Mouse (Mus musculus) kidney, embryonic 15.5 days (tissue): ENCODE measurements around the gene Hibadh. TPM values are rescaled to one million over a fixed set of nuclear protein-coding genes. Genes with fewer than 3 reads are reported as not detected.

Experiments
- ATAC-seq: fragments of 200-750 bp; cut with Nextera tagmentation; replicated peaks from 2 replicates; pipeline ENCODE4 v1.8.0; 2017; ENCODE audit warnings: moderate TSS enrichment; ENCODE audit not compliant: low FRiP score
- H3K27ac ChIP-seq: fragments of 300-500 bp; sonication (generic); 2 replicates; pipeline ENCODE4 v1.5.1; 2015; ENCODE audit warnings: mild to moderate bottlenecking, inconsistent platforms
- H3K27me3 ChIP-seq: fragments of 300-500 bp; sonication (generic); 2 replicates; pipeline ENCODE4 v1.6.1; 2015; ENCODE audit warnings: inconsistent platforms
- H3K36me3 ChIP-seq: fragments of 300-500 bp; sonication (generic); 2 replicates; pipeline ENCODE4 v1.6.1; 2015; ENCODE audit warnings: inconsistent platforms
- H3K4me1 ChIP-seq: fragments of 300-500 bp; sonication (generic); 2 replicates; pipeline ENCODE4 v1.6.1; 2015; ENCODE audit warnings: inconsistent platforms
- H3K4me2 ChIP-seq: fragments of 300-500 bp; sonication (generic); 2 replicates; pipeline ENCODE4 v1.6.1; 2015; ENCODE audit warnings: moderate library complexity, mild to moderate bottlenecking, inconsistent platforms
- H3K4me3 ChIP-seq: fragments of 300-500 bp; sonication (generic); replicated peaks from 2 replicates; pipeline ENCODE4 v1.5.1; 2015; ENCODE audit warnings: mild to moderate bottlenecking, inconsistent platforms
- H3K9ac ChIP-seq: fragments of 300-500 bp; sonication (generic); 2 replicates; pipeline ENCODE4 v1.6.1; 2015; ENCODE audit warnings: mild to moderate bottlenecking, inconsistent platforms
- H3K9me3 ChIP-seq: fragments of 300-500 bp; sonication (generic); replicated peaks from 2 replicates; pipeline ENCODE4 v1.6.1; 2016; ENCODE audit warnings: inconsistent platforms
- WGBS: fragments of 180-500 bp; shearing (Covaris S2); methylation state at CpG from one replicate; pipeline ENCODE4 v1.1.7; 2015; ENCODE audit warnings: mixed read lengths; 5-methylcytosine and 5-hydroxymethylcytosine counted together
- polyA plus RNA-seq: library from polyadenylated mRNA; unstranded; fragments of >200 nt; fragmentation: Nextera tagmentation; extraction: Ambion mirVana; gene quantifications from 2 replicates; pipeline ENCODE4 v1.2.1, GENCODE M21; 2015

Hibadh gene
- polyA plus RNA-seq, 1 experiment from 2014 or later = 132 TPM

DNA sequence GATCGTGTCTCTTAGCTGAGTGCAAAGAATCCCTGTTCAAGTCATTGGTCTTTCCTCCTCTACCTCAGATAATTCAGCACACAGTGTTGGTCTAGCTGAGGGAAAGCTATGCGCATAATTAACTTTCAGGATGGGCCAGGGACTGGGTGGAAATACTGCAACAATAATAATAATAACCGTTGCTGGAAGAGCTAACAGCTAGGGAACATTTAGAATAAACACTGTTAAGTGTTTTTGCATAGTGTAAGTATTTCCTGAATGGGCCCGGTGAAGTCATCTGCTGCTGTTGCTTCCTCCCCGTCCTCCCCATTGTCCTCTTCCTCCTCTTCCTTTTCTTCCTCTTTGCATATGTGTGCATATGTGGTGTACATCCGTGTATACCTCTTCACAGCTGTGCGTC, 132.2 kb downstream of the Hibadh start:
- ATAC-seq = no peak
- Histone ChIP-seq H3K4me1 (no peaks in the 10 kb centered on the region), H3K4me2 (no peak overlapping the region), H3K36me3 (no peaks in the 10 kb centered on the region), H3K9me3 (no peaks in the 10 kb centered on the region), H3K4me3 (no peak overlapping the region), H3K9ac (no peak overlapping the region), H3K27me3 (0 out of 2 replicates have a peak, but pooled peaks cover 3% of the 10 kb centered on the region), H3K27ac (no peak overlapping the region)
- WGBS = 80% methylated on average over 7 of the region's 7 CpGs

- no peak overlapping the region for H3K27ac ChIP-seq
- no peak for ATAC-seq
- no peaks in the 10 kb centered on the region for H3K4me1 ChIP-seq
- no peaks in the 10 kb centered on the region for H3K9me3 ChIP-seq
- no peak overlapping the region for H3K9ac ChIP-seq
- H3K4me3 ChIP-seq = no peak overlapping the region
- 64% methylated on average over 5 of the region's 5 CpGs for WGBS
- H3K36me3 ChIP-seq = no peaks in the 10 kb centered on the region
- H3K4me2 ChIP-seq = no peak overlapping the region
- H3K27me3 ChIP-seq = 0 out of 2 replicates have a peak, but pooled peaks cover 3% of the 10 kb centered on the region
Observed at GRCm38 (mm10) chr6:52507171-52507570, 133.0 kb downstream of the Hibadh start.

- Histone ChIP-seq H3K9me3 (no peaks in the 10 kb centered on the region), H3K36me3 (no peaks in the 10 kb centered on the region), H3K27ac (no peak overlapping the region), H3K27me3 (0 out of 2 replicates have a peak, but pooled peaks cover 1% of the 10 kb centered on the region), H3K4me1 (no peaks in the 10 kb centered on the region), H3K4me2 (no peak overlapping the region), H3K4me3 (no peak overlapping the region), H3K9ac (no peak overlapping the region)
- WGBS = 90% methylated on average over 9 of the region's 9 CpGs
- no peak for ATAC-seq
Observed at GRCm38 (mm10) chr6:52505777-52506755, 134.1 kb downstream of the Hibadh start.

- H3K9ac ChIP-seq = no peak overlapping the region
- no peak for ATAC-seq
- WGBS = 65% methylated on average over 8 of the region's 8 CpGs
- H3K27me3 ChIP-seq = no peaks in the 10 kb centered on the region
- no peak overlapping the region for H3K4me3 ChIP-seq
- no peak overlapping the region for H3K27ac ChIP-seq
- no peaks in the 10 kb centered on the region for H3K4me1 ChIP-seq
- H3K4me2 ChIP-seq = no peak overlapping the region
- no peaks in the 10 kb centered on the region for H3K9me3 ChIP-seq
- no peaks in the 10 kb centered on the region for H3K36me3 ChIP-seq
Observed at GRCm38 (mm10) chr6:52504676-52505460, 135.3 kb downstream of the Hibadh start.

- no peaks in the 10 kb centered on the region for H3K9me3 ChIP-seq
- WGBS = 86% methylated on average over 2 of the region's 2 CpGs
Observed at GRCm38 (mm10) chr6:52502986-52503385, 137.2 kb downstream of the Hibadh start.

GRCm38 (mm10) chr6:52501479-52501878, 138.7 kb downstream of the Hibadh start:
- H3K27ac ChIP-seq = no peak overlapping the region
- H3K9ac ChIP-seq = no peak overlapping the region
- H3K27me3 ChIP-seq = peaks cover 10% of the 10 kb centered on the region; the same call in 1 of the 2 replicates
- no peak overlapping the region for H3K4me2 ChIP-seq
- no peaks in the 10 kb centered on the region for H3K4me1 ChIP-seq
- no peak for ATAC-seq
- no peaks in the 10 kb centered on the region for H3K36me3 ChIP-seq
- H3K9me3 ChIP-seq = no peaks in the 10 kb centered on the region
- H3K4me3 ChIP-seq = no peak overlapping the region
- WGBS = 75% methylated on average over 1 of the region's 1 CpGs

More at GRCm38 (mm10) chr6:52502986-52503385, 137.2 kb downstream of the Hibadh start:
- Histone ChIP-seq H3K4me3 (no peak overlapping the region), H3K27ac (no peak overlapping the region), H3K27me3 (no peaks in the 10 kb centered on the region; the same call in 1 of the 2 replicates), H3K9ac (no peak overlapping the region), H3K4me2 (no peak overlapping the region), H3K4me1 (no peaks in the 10 kb centered on the region), H3K36me3 (no peaks in the 10 kb centered on the region)
- no peak for ATAC-seq

Other genes with a start within 250 kb of the Hibadh start
- gene Tax1bp1, start 73.3 kb upstream of the Hibadh start, polyA plus RNA-seq = 133 and 151 TPM in 2 replicates